Mouse (Mus musculus) thymus, postnatal 25 days (tissue): Measurements from ENCODE around the gene Zxdc.

ENCODE experiments used
- DNase-seq: peaks from one replicate; pipeline ENCODE4 v3.0.0; 2022

Zxdc gene

GRCm38 (mm10) chr6:90368976-90369724 lies at the start of gene Zxdc:
TSS of gene Zxdc (plus strand) at chr6:90369492.
- peak; percentile 99 for DNase-seq

GRCm38 (mm10) chr6:90320429-90320828 lies 48.9 kb upstream of the Zxdc start:
- no peak for DNase-seq

GRCm38 (mm10) chr6:90321811-90322210 lies 47.5 kb upstream of the Zxdc start:
- no peak for DNase-seq

GRCm38 (mm10) chr6:90324026-90324425 lies 45.3 kb upstream of the Zxdc start:
- no peak for DNase-seq

- no peak for DNase-seq
Measured at GRCm38 (mm10) chr6:90324463-90324862, 44.8 kb upstream of the Zxdc start.

- no peak for DNase-seq
Measured at GRCm38 (mm10) chr6:90324991-90325390, 44.3 kb upstream of the Zxdc start, which contains the start of gene Chst13. TSS of gene Chst13 (minus strand) at chr6:90325185.

GRCm38 (mm10) chr6:90327670-90328069 lies 41.6 kb upstream of the Zxdc start:
- no peak for DNase-seq

- no peak for DNase-seq
Measured at GRCm38 (mm10) chr6:90329953-90330352, 39.3 kb upstream of the Zxdc start.

- DNase-seq, result no peak
Measured at GRCm38 (mm10) chr6:90332561-90333425, 36.5 kb upstream of the Zxdc start, which contains the start of gene Uroc1. TSS of gene Uroc1 (plus strand) at chr6:90333284.

GRCm38 (mm10) chr6:90334244-90334643 lies 35.0 kb upstream of the Zxdc start:
- no peak for DNase-seq

- DNase-seq, result no peak
Measured at GRCm38 (mm10) chr6:90342343-90342742, 26.9 kb upstream of the Zxdc start.

GRCm38 (mm10) chr6:90347183-90347582 lies 22.1 kb upstream of the Zxdc start:
- no peak for DNase-seq

- no peak for DNase-seq
Measured at GRCm38 (mm10) chr6:90348500-90348899, 20.8 kb upstream of the Zxdc start.

- no peak for DNase-seq
Measured at GRCm38 (mm10) chr6:90350011-90350410, 19.3 kb upstream of the Zxdc start.

- DNase-seq, result no peak
Measured at GRCm38 (mm10) chr6:90358142-90358541, 11.2 kb upstream of the Zxdc start.

GRCm38 (mm10) chr6:90359445-90359844 lies 9.8 kb upstream of the Zxdc start:
- DNase-seq, result no peak

GRCm38 (mm10) chr6:90360024-90360781 lies 9.1 kb upstream of the Zxdc start:
- DNase-seq, result no peak

GRCm38 (mm10) chr6:90360922-90361614 lies 8.2 kb upstream of the Zxdc start:
- DNase-seq, result no peak

GRCm38 (mm10) chr6:90363301-90363700 lies 6.0 kb upstream of the Zxdc start:
- no peak for DNase-seq

- DNase-seq, result peak; percentile 38
Measured at GRCm38 (mm10) chr6:90369725-90370553, 647 bp downstream of the Zxdc start.

GRCm38 (mm10) chr6:90374647-90375046 lies 5.4 kb downstream of the Zxdc start:
- DNase-seq, result no peak

GRCm38 (mm10) chr6:90377708-90378107 lies 8.4 kb downstream of the Zxdc start:
- no peak for DNase-seq
